Mouse (Mus musculus): ENCODE results near the gene Gpr62. TPM values are rescaled to one million over a fixed set of nuclear protein-coding genes. Genes with fewer than 3 reads are reported as not detected.

Gene Gpr62
- total RNA-seq, 2 experiments from 2014 or later: 0.19 to 0.52 TPM

DNA sequence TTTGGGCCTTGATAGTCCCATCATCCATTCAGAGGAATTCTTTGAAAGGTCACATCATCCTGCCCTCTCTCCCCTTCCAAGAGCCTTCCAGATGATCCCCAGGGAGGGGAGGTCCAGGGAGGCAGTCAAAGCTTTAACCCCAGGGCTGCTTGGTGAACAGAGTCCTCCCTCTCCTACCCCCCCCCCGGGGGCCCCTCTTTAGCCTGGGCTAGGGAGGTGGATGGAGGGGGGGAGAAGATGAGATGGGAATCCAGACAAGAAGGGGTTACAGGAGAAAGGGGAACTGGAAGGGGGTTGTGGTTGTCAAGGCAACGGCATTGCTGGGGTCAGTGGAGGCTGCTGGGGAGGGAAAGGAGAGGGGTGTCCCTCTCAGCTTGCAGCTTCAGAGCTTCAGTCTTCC is 45.1 kb downstream of the Gpr62 start:
- DNase-seq: no peak

DNA sequence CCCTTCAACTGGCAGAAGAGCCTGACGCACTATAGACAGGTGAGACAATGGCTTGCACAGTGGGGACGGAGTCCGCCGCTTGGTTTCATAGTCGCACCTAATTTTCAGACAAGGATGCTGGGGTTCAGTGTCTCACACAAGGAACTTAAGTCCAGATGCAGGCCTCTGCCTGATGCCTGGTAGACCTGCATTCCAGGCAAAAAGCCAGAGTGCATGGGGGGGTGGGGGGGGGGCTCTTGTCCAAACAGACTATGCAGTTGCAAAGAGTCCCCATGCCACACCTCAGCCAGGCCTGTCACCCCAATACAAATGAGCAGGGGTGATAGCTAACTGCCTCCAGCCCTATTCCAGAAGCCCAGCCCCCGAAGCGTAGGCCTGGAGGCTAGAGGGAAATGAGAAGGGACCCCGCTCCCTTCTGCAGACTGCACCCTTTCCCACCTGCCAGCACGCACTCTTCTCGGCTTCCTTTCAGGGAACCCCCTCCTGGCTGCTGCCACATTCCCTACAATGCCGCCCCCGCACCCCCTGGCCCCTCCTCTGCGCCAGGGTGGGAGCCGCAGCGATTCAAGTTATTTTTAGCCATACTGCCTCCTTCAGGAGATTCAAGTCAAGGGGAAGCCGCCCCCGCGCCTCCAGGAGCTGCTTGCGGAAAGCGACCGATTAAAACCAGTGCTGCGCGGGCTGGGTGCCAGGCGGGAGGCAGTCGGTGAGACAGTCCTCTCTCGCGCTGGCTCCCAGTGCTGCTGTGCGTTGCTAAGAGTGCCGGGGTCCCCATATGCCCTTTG is 47.7 kb downstream of the Gpr62 start:
- peak; percentile 86 for DNase-seq

DNA sequence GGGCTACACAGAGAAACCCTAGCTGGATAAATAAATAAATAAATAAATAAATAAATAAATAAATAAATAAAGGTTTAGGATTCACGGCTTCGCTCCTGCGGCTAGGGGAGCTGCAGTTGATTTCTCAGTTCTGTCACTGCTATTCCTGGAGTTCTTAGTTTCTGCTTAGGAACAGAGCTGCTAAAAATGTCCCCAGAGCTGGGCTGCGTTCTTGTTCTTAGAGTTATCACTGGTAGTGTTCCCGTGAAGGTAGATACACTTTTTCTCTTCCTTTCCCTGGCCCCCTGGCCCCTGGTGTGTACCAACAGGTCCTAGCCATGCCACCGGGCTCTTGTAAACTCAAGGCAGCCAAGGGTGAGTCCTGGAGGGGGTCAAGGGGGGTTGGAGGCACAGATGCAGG is 48.9 kb downstream of the Gpr62 start:
- no peak for DNase-seq

Other genes starting within 250 kb of the Gpr62 start
- under 1 TPM; 0.52 to 0.90 TPM for gene Tlr9, start 243.3 kb downstream of the Gpr62 start, total RNA-seq (2021)
- 100 to 1,000 TPM; 152 to 165 TPM for gene Alas1, start 217.3 kb downstream of the Gpr62 start, total RNA-seq (2021)
- 1 to 10 TPM; 3.7 to 5.2 TPM for gene Poc1a, start 184.9 kb downstream of the Gpr62 start, total RNA-seq (2021)
- gene Dusp7, start 97.3 kb downstream of the Gpr62 start, total RNA-seq (2021): 10 to 100 TPM; 16.0 to 19.9 TPM
- gene Rpl29, start 36.5 kb downstream of the Gpr62 start, total RNA-seq (2021): 100 to 1,000 TPM; 456 to 462 TPM
- gene Acy1, start 27.6 kb downstream of the Gpr62 start, total RNA-seq (2021): 10 to 100 TPM; 12.3 to 12.5 TPM
- gene Abhd14b, start 18.5 kb downstream of the Gpr62 start, total RNA-seq (2021): 1 to 10 TPM; 6.3 to 7.5 TPM
- gene Abhd14a, start 18.3 kb downstream of the Gpr62 start, total RNA-seq (2021): 10 to 100 TPM; 13.5 to 15.3 TPM
- gene Pcbp4, start 12.6 kb downstream of the Gpr62 start, total RNA-seq (2021): 10 to 100 TPM; 54.2 to 68.2 TPM
- 10 to 100 TPM; 17.7 to 19.4 TPM for gene Rrp9, start 10.0 kb upstream of the Gpr62 start, total RNA-seq (2021)
- 10 to 100 TPM; 51.6 to 55.7 TPM for gene Parp3, start 11.0 kb upstream of the Gpr62 start, total RNA-seq (2021)
- not detected for gene Iqcf1, start 34.0 kb upstream of the Gpr62 start, total RNA-seq (2021)
- not detected for gene Iqcf5, start 48.6 kb upstream of the Gpr62 start, total RNA-seq (2021)
- not detected for gene Iqcf3, start 95.7 kb upstream of the Gpr62 start, total RNA-seq (2021)
- gene Iqcf4, start 105.1 kb upstream of the Gpr62 start, total RNA-seq (2021): not detected
- gene Iqcf6, start 160.6 kb upstream of the Gpr62 start, total RNA-seq (2021): not detected
- under 1 TPM in 1 of 2 experiments, not detected in 1; 0.09 TPM for gene Grm2, start 190.1 kb upstream of the Gpr62 start, total RNA-seq (2021)
- 10 to 100 TPM; 18.9 to 21.7 TPM for gene Tex264, start 220.0 kb upstream of the Gpr62 start, total RNA-seq (2021)

Measured in gastrocnemius, postnatal 10 days (tissue).